Mouse (Mus musculus): Measurements from ENCODE around the gene Slc25a25.

GRCm38 (mm10) chr2:32482351-32482750, 31.1 kb upstream of the Slc25a25 start:
- no peak for TF ChIP-seq HCFC1 (IDR thresholded peaks at IDR 0.05; ENCODE audit: borderline replicate concordance, insufficient read depth, low read length)
- no peak for TF ChIP-seq ZNF384 (IDR thresholded peaks at IDR 0.05; ENCODE audit: low read depth, low read length)
- no peak for TF ChIP-seq CHD2 (IDR thresholded peaks at IDR 0.05; ENCODE audit: low read depth, low read length)

Data from ES-E14 (cell line).